Mouse (Mus musculus) forebrain, postnatal 0 days (tissue): Measurements from ENCODE around the gene Galm. TPM values are rescaled to one million over a fixed set of nuclear protein-coding genes. Genes with fewer than 3 reads are reported as not detected.

Experiments used
- ATAC-seq: fragments of 200-750 bp; cut with Nextera tagmentation; 2 replicates; pipeline ENCODE4 v1.8.0; 2017; ENCODE audit warnings: mild to moderate bottlenecking, moderate library complexity
- DNase-seq: peaks from one replicate; pipeline ENCODE4 v3.0.0-alpha.2; 2015
- H3K27ac ChIP-seq: fragments of 300-500 bp; sonication (generic); 2 replicates; pipeline ENCODE4 v1.5.1; 2014; ENCODE audit warnings: low read depth, mild to moderate bottlenecking, antibody characterized with exemption, low read length, moderate library complexity, mixed read lengths
- H3K27me3 ChIP-seq: fragments of 300-500 bp; sonication (generic); 2 replicates; pipeline ENCODE4 v1.6.1; 2014; ENCODE audit warnings: mild to moderate bottlenecking, low read length, mixed read lengths; ENCODE audit not compliant: insufficient read depth
- H3K36me3 ChIP-seq: fragments of 300-500 bp; sonication (generic); 2 replicates; pipeline ENCODE4 v1.6.1; 2014; ENCODE audit warnings: mild to moderate bottlenecking, moderate library complexity; ENCODE audit not compliant: insufficient read depth
- H3K4me1 ChIP-seq: fragments of 300-500 bp; sonication (generic); 2 replicates; pipeline ENCODE4 v1.6.1; 2014; ENCODE audit warnings: antibody characterized with exemption; ENCODE audit not compliant: insufficient read depth
- H3K4me2 ChIP-seq: fragments of 300-500 bp; sonication (generic); 2 replicates; pipeline ENCODE4 v1.6.1; 2014; ENCODE audit warnings: low read depth, mild to moderate bottlenecking, moderate library complexity
- H3K4me3 ChIP-seq: fragments of 300-500 bp; sonication (generic); 2 replicates; pipeline ENCODE4 v1.5.1; 2014; ENCODE audit warnings: low read depth, low read length, mixed read lengths
- H3K9ac ChIP-seq: fragments of 300-500 bp; sonication (generic); 2 replicates; pipeline ENCODE4 v1.6.1; 2014; ENCODE audit warnings: mild to moderate bottlenecking
- H3K9me3 ChIP-seq: fragments of 300-500 bp; sonication (generic); 2 replicates; pipeline ENCODE4 v1.6.1; 2016; ENCODE audit warnings: low read length
- CTCF ChIP-seq: sonication (generic); IDR thresholded peaks from 2 replicates; pipeline ENCODE4 v1.5.1; 2016; ENCODE audit warnings: antibody characterized with exemption, control low read depth, low read depth
- whole genome bisulfite sequencing: fragments of 180-500 bp; shearing (Covaris S2); extraction: QIAGEN DNeasy Blood & Tissue Kit; methylation state at CpG from one replicate; pipeline ENCODE4 v1.1.7; 2014; 5-methylcytosine and 5-hydroxymethylcytosine counted together
- polyA plus RNA-seq: library from polyadenylated mRNA; unstranded; fragments of >200 nt; fragmentation: Nextera tagmentation; extraction: Ambion mirVana; gene quantifications from 2 replicates; pipeline ENCODE4 v1.2.1, GENCODE M21; 2015
- total RNA-seq: library from RNA; depleted of rRNA; stranded (reverse); fragments of >200 nt; gene quantifications from 2 replicates; pipeline ENCODE4 v1.2.3, GENCODE M21; 2014

The Galm gene
- total and polyA plus RNA-seq, 2 experiments from 2014 or later, result 1.7 to 2.0 TPM

DNA sequence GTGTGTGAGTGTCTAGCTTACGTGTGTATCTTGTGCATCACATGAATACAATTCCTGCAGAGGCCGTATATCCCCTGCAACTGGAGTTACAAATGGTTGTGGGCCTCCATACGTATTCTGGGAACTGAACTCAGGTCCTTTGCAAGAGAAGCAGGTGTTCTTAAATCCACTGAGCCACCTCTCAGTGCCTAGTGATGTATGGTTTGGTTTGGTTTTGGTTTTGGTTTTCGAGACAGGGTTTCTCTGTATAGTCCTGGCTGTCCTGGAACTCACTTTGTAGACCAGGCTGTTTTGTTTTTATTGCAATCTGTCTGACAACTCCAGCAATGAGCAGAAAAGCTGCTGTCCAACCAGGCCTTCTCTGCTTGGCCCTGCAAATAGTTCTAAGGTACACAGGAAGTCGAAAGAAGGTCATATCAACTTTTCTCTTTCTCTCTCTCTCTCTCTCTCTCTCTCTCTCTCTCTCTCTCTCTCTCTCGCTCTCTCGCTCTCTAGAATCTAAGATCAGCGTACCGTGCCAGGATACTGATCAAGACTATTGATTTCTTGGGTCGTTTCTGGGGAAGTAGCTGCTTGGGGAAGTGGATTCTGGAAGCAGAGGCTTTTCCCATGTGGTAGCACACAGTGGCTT, 21.8 kb upstream of the Galm start:
- H3K4me3 ChIP-seq, result no peak overlapping the region
- 81% methylated on average over 10 of the region's 10 CpGs for WGBS
- no peak for TF ChIP-seq CTCF
- H3K4me1 ChIP-seq, result no peaks in the 10 kb centered on the region
- ATAC-seq (no peak), DNase-seq (no peak)
- no peak overlapping the region for H3K27ac ChIP-seq
- no peaks in the 10 kb centered on the region for H3K36me3 ChIP-seq
- no peak overlapping the region for H3K9ac ChIP-seq
- H3K4me2 ChIP-seq, result no peak overlapping the region
- no peaks in the 10 kb centered on the region for H3K27me3 ChIP-seq
- H3K9me3 ChIP-seq, result no peaks in the 10 kb centered on the region

DNA sequence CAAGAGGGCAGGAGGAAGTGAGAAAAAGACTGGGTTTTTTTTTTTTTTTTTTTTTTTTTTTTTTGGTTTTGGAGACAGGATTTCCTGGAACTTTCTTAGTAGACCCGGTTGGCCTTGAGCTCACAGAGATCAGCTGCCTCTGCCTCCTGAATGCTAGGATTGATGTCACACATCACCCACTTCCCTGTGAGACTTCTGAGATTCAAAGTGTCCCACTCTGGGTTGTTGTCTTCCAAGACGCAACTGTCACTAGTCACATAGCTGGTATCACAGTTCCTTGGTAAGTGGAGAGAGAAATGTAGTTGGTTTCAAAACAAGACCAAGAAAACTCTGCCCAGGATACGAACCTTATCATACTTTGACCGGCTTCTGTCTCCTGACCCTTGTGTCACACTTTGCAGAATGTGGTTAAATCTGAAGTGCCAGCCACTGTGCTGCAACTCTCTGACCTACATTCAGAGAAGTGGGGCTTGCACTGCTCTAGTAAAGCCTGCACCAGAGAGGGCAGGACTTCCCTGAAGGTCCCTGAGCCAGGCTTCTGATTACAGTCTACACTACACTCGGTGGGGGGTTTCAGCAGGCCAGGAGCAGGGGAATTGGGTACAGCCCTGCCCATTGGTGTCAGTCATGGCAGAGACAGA, 14.5 kb upstream of the Galm start:
- no peaks in the 10 kb centered on the region for H3K36me3 ChIP-seq
- H3K9ac ChIP-seq, result no peak overlapping the region
- H3K4me2 ChIP-seq, result no peak overlapping the region
- H3K9me3 ChIP-seq, result no peaks in the 10 kb centered on the region
- no peak overlapping the region for H3K27ac ChIP-seq
- H3K4me1 ChIP-seq, result no peaks in the 10 kb centered on the region
- H3K27me3 ChIP-seq, result no peaks in the 10 kb centered on the region
- no peak for ATAC-seq
- no peak for DNase-seq
- no peak for TF ChIP-seq CTCF
- 84% methylated on average over 5 of the region's 5 CpGs for WGBS
- no peak overlapping the region for H3K4me3 ChIP-seq

DNA sequence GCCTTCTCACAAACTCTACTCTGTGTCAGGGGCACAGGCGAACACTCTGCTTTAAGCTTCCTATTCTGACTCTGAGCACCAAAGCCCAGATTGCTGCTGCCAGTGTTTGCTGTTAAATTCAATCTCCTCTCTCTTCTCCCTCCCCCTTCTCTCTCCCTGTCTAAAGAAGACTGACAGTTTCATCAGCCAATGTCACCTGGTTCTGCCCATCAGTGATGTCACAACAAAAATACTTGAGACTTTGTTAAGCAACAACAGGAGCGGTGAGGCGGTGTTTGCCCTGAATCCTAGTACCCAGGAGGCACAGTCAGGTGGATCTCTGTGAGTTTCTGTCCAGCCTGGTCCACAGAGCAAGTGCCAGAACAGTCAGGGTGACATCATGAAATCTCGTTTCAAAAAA, 13.8 kb upstream of the Galm start:
- Histone ChIP-seq H3K4me2 (no peak overlapping the region), H3K27ac (no peak overlapping the region), H3K4me1 (no peaks in the 10 kb centered on the region), H3K4me3 (no peak overlapping the region), H3K9me3 (no peaks in the 10 kb centered on the region), H3K27me3 (no peaks in the 10 kb centered on the region), H3K36me3 (no peaks in the 10 kb centered on the region), H3K9ac (no peak overlapping the region)
- 86% methylated on average over 4 of the region's 4 CpGs for WGBS
- no peak for DNase-seq
- ATAC-seq, result no peak
- no peak for TF ChIP-seq CTCF

DNA sequence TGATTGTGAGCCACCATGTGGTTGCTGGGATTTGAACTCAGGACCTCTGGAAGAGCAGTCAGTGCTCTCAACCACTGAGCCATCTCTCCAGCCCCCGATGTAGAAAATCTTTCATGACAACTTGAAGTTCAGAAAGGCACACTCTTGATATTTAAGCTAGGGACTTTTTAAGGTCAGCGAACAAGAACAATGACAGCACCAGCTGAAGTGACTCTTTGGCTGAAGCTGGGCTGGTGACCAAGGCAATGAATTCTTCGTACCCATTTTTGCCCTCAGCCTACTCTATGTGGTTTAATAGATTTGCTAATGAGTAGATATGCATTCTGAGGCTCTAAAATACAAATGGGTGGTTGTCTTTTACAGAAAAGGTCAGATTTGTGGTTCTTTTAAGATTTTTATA, 6.9 kb upstream of the Galm start:
- H3K4me3 ChIP-seq, result no peak overlapping the region
- H3K4me1 ChIP-seq, result no peaks in the 10 kb centered on the region
- 92% methylated on average over 3 of the region's 3 CpGs for WGBS
- TF ChIP-seq CTCF, result no peak
- H3K27ac ChIP-seq, result no peak overlapping the region
- DNase-seq (no peak), ATAC-seq (no peak)
- H3K9me3 ChIP-seq, result no peaks in the 10 kb centered on the region
- H3K4me2 ChIP-seq, result no peak overlapping the region
- no peaks in the 10 kb centered on the region for H3K27me3 ChIP-seq
- H3K36me3 ChIP-seq, result no peaks in the 10 kb centered on the region
- H3K9ac ChIP-seq, result no peak overlapping the region

DNA sequence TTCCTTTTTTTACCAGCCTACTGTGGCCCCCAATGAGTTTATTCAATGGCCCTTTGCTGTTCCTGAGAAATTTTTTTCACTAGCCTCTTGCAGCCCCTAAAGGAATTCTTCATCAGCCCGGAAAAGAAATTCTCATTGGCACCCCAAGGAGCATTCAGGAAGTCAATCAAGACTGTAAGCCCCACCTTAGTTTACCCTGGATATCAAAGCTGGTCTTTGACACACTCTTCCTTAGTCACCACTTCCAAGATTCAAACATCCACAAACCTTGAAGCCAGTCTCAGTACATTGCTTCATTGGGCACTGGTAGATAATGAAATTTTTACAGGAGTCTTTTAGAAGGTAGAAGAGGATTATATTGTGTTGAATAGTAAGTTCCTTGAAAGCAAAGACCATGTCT, 5.4 kb upstream of the Galm start:
- no peak for TF ChIP-seq CTCF
- Histone ChIP-seq H3K27ac (no peak overlapping the region), H3K9me3 (no peaks in the 10 kb centered on the region), H3K9ac (no peak overlapping the region), H3K4me2 (no peak overlapping the region), H3K36me3 (no peaks in the 10 kb centered on the region), H3K4me1 (no peaks in the 10 kb centered on the region), H3K27me3 (no peaks in the 10 kb centered on the region), H3K4me3 (no peak overlapping the region)
- ATAC-seq, result no peak
- WGBS, result 56% methylated on average over 1 of the region's 1 CpGs
- DNase-seq, result no peak

DNA sequence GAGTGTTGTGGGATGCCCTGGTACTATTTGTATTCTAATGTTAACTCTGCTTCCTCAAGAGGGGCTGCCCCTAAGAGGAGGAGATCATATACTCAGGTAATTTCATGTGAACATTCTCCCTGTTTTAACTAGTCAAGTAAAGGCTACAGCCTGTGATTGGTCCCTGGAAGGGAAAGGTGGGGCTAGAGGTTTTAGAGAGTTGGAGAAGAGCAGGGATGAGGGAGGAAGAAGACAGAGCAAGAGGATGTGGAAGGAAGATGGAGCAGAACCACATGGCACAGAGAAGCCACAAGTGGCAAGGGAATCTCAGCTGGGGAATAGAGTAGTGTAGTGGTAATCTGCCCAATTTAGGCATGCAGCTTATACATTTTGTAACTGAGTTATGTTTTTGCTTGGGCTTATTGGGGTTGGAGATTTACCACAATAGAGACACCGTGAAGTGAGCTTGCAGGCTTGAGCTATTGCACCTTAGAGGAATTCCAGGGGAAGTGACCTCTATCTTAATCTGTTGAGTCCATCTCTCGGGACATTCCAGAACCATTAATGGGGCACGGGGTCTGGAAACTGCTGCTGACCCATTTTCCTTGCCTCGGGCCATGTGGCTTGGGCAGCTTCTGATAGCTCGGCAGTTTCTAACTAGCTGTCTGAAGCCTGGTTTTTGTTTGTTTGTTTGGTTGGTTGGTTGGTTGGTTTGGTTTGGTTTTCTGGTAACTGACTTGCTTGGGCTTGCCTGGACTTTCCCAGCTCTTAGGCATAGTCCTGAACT, 2.1 kb upstream of the Galm start:
- 86% methylated on average over 5 of the region's 5 CpGs for WGBS
- ATAC-seq, result no peak
- Histone ChIP-seq H3K9me3 (no peaks in the 10 kb centered on the region), H3K36me3 (no peaks in the 10 kb centered on the region), H3K9ac (no peak overlapping the region), H3K4me2 (no peak overlapping the region), H3K27me3 (no peaks in the 10 kb centered on the region), H3K4me3 (no peak overlapping the region), H3K4me1 (no peaks in the 10 kb centered on the region), H3K27ac (no peak overlapping the region)
- TF ChIP-seq CTCF, result no peak
- no peak for DNase-seq

DNA sequence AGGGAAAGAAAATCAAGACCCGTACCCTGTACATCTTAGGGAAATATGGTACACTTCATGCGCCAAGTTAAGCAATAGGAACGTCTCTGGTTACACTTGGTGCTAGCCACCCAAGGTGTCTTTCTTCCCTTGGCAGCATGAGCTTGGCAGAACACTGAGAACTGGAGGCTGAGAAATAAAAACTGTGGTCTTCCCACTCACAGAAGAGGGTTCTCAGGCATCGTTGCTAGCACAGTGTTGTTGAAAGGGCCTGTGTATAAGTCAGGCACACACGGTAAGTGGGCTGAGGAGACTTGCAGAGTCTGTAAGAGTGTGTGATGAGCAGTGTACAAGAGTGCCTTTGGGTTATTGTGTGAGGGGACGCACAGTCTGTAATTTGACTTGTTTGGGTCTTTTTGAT, 1.1 kb upstream of the Galm start:
- Histone ChIP-seq H3K4me1 (no peaks in the 10 kb centered on the region), H3K36me3 (no peaks in the 10 kb centered on the region), H3K9ac (no peak overlapping the region), H3K4me2 (no peak overlapping the region), H3K27ac (no peak overlapping the region), H3K27me3 (no peaks in the 10 kb centered on the region), H3K9me3 (no peaks in the 10 kb centered on the region), H3K4me3 (no peak overlapping the region)
- TF ChIP-seq CTCF, result no peak
- ATAC-seq (no peak), DNase-seq (no peak)
- 90% methylated on average over 6 of the region's 6 CpGs for WGBS
